Mouse (Mus musculus) midbrain, embryonic 12.5 days (tissue): Measurements from ENCODE around the gene Gm20390. TPM values are rescaled to one million over a fixed set of nuclear protein-coding genes. Genes with fewer than 3 reads are reported as not detected.
A peak's percentile ranks its signal among the peaks of the same experiment; 100 is the strongest.

Experiments used
- ATAC-seq: fragments of 200-750 bp; cut with Nextera tagmentation; 2 replicates; pipeline ENCODE4 v1.8.0; 2017; ENCODE audit warnings: low read depth, moderate TSS enrichment, moderate library complexity; ENCODE audit not compliant: low FRiP score
- H3K27ac ChIP-seq: fragments of 300-500 bp; sonication (generic); replicated peaks from 2 replicates; pipeline ENCODE4 v1.5.1; 2016; ENCODE audit warnings: mild to moderate bottlenecking
- H3K27me3 ChIP-seq: fragments of 300-500 bp; sonication (generic); 2 replicates; pipeline ENCODE4 v1.6.1; 2016; ENCODE audit warnings: mild to moderate bottlenecking
- H3K36me3 ChIP-seq: fragments of 300-500 bp; sonication (generic); 2 replicates; pipeline ENCODE4 v1.6.1; 2016
- H3K4me1 ChIP-seq: fragments of 300-500 bp; sonication (generic); 2 replicates; pipeline ENCODE4 v1.6.1; 2016
- H3K4me2 ChIP-seq: fragments of 300-500 bp; sonication (generic); replicated peaks from 2 replicates; pipeline ENCODE4 v1.6.1; 2016; ENCODE audit warnings: mild to moderate bottlenecking, moderate library complexity
- H3K4me3 ChIP-seq: fragments of 300-500 bp; sonication (generic); 2 replicates; pipeline ENCODE4 v1.5.1; 2016; ENCODE audit warnings: mild to moderate bottlenecking
- H3K9ac ChIP-seq: fragments of 300-500 bp; sonication (generic); replicated peaks from 2 replicates; pipeline ENCODE4 v1.6.1; 2016; ENCODE audit warnings: mild to moderate bottlenecking, moderate library complexity
- H3K9me3 ChIP-seq: fragments of 300-500 bp; sonication (generic); 2 replicates; pipeline ENCODE4 v1.6.1; 2016; ENCODE audit warnings: mild to moderate bottlenecking
- WGBS: fragments of 180-500 bp; shearing (Covaris S2); methylation state at CpG from one replicate; pipeline ENCODE4 v1.1.7; 2016; 5-methylcytosine and 5-hydroxymethylcytosine counted together
- polyA plus RNA-seq: library from polyadenylated mRNA; unstranded; fragments of >200 nt; fragmentation: Nextera tagmentation; extraction: Ambion mirVana; gene quantifications from 2 replicates; pipeline ENCODE4 v1.2.1, GENCODE M21; 2016

Gene Gm20390
- polyA plus RNA-seq, result 340 and 352 TPM in 2 replicates

DNA sequence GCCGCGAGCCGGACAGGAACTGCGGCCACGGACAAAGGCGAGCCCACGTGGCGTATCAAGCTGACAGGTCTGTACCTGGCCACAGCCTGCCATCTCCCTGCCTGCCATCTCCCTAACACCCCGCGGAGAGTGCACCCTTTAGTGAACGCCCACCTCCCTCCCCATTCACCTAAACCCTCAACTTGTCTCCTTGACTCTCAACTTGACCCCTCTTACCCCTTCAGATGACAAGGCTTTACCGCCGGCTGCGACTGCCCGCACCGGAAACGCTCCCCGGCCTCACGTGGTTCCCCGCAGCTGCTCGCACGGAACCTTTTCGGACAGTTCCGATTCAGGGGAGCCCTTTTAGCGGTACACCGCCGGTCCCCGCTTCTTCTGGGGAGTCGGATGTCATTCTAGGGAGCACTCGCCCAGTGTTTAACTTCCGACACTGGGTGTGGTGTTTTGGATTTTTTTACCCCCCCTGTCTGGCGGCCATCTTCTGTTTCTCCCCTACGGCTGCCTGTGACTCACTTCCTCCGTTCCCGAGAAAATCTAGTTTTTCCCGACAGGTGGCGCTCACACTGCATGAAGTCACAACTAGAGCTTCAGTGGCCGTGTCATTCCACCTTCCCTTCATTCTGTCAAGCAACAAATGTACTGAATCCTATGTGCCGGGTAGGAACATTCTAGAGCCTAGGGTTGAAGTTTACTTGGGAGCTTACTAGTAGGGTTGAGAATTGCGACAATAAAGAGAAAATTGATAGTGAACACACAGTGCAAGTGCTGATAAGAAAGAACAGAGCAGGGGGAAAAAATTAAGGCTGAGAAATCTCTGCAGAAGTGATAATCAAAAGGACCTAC is at the start of gene Gm20390, which contains the start of gene Nme1:
Gene Gm20390 (minus strand): TSS at position 289 of the 843 bp plus-strand sequence.
Gene Nme1 (minus strand): TSS at position 517 of the 843 bp plus-strand sequence.
- ATAC-seq, result peak; percentile 96
- peaks cover 15% of the 10 kb centered on the region for H3K4me1 ChIP-seq
- WGBS, result under 1% methylated on average over 40 of the region's 40 CpGs
- peak within 1 kb of the TSS; percentile 84 for H3K4me2 ChIP-seq
- H3K36me3 ChIP-seq, result peaks cover 26% of the 10 kb centered on the region
- H3K27ac ChIP-seq, result peak within 1 kb of the TSS; percentile 72
- peak within 1 kb of the TSS; percentile 69 for H3K9ac ChIP-seq
- no peaks in the 10 kb centered on the region for H3K9me3 ChIP-seq
- H3K4me3 ChIP-seq, result peak within 1 kb of the TSS; percentile 70
- H3K27me3 ChIP-seq, result no peaks in the 10 kb centered on the region

DNA sequence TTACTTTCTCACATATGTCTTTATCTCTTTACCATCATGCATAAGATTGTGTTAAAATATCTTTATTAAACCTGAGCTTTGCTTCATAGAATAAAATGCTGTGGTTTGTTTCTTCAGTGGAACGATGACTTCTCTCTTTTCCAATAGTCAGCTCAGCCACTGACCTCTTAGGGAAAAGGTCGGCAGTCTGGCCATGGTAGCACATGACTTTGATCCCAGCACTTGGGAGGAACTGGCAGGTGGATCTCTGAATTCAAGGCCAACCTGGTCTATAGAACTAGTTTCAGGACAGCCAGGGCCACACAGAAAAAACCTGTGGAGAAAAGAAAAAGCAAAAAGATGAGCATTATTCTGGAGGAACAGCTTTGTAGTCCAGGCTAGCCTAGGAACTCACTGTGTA is 35.3 kb upstream of the Gm20390 start:
- Histone ChIP-seq H3K36me3 (no peaks in the 10 kb centered on the region), H3K4me2 (no peak overlapping the region), H3K9me3 (no peaks in the 10 kb centered on the region), H3K27me3 (no peaks in the 10 kb centered on the region), H3K9ac (no peak overlapping the region), H3K27ac (no peak overlapping the region), H3K4me3 (no peak overlapping the region), H3K4me1 (peaks cover 4% of the 10 kb centered on the region)
- ATAC-seq, result no peak
- 92% methylated on average over 2 of the region's 2 CpGs for WGBS

DNA sequence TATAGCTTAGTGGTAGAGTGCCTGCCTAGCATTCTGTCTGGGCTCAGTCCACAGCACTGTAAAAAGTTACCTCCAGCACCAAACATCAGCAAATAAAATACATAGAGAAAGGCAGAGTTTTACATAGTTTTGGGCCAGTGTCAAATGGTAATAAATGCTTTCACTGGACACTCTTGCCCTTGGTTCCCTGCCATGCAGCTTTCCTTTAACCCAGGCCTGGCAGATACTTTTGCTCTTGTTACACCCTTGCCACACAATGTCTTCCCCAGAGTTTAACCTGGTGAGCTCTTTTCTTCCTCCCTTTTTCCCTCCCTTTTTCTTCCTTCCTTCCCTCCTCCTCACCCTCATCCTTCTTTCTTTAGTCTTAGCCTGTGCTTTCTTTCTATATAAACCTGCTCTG is 31.2 kb upstream of the Gm20390 start:
- H3K9me3 ChIP-seq, result no peaks in the 10 kb centered on the region
- H3K4me2 ChIP-seq, result no peak overlapping the region
- H3K4me3 ChIP-seq, result no peak overlapping the region
- no peak overlapping the region for H3K9ac ChIP-seq
- peaks cover 29% of the 10 kb centered on the region for H3K4me1 ChIP-seq
- no peaks in the 10 kb centered on the region for H3K36me3 ChIP-seq
- H3K27me3 ChIP-seq, result no peaks in the 10 kb centered on the region
- no peak for ATAC-seq
- no peak overlapping the region for H3K27ac ChIP-seq

DNA sequence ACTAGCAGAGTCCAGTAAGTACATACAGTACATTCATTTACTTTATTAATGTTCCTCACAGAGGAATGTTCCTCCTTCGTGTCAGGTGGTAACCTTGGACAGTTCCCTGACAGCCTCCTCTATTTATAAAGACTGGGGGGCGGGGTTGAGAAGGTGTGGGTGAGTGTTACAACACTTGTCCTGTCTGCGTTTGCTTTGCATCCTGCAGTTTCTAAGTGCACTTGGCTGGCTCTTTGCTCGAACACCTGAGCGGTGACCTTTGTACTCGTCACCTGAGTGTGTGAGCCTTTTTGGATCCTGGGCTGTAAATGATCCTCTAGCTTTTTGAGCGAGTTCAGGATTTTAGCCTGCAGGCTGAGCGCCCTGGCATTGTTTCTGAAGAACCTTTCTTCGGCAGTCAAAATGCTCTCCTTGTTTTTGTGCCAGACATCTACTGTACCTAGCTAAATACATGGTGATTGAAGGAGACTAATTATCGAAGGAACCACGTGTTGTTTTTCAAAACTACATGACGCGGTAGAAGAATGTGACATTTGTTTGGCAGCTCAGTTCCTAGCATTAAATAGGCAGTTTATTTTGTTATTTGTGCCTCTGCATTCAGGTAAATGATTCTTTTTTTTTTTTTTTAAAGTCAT is 29.2 kb upstream of the Gm20390 start:
- no peak for ATAC-seq
- Histone ChIP-seq H3K27me3 (no peaks in the 10 kb centered on the region), H3K4me2 (peak overlapping the region; percentile 97), H3K27ac (no peak overlapping the region), H3K9me3 (no peaks in the 10 kb centered on the region), H3K4me3 (peak overlapping the region; percentile 93), H3K9ac (peak overlapping the region; percentile 92), H3K36me3 (no peaks in the 10 kb centered on the region), H3K4me1 (peaks cover 29% of the 10 kb centered on the region)
- 40% methylated on average over 13 of the region's 13 CpGs for WGBS

DNA sequence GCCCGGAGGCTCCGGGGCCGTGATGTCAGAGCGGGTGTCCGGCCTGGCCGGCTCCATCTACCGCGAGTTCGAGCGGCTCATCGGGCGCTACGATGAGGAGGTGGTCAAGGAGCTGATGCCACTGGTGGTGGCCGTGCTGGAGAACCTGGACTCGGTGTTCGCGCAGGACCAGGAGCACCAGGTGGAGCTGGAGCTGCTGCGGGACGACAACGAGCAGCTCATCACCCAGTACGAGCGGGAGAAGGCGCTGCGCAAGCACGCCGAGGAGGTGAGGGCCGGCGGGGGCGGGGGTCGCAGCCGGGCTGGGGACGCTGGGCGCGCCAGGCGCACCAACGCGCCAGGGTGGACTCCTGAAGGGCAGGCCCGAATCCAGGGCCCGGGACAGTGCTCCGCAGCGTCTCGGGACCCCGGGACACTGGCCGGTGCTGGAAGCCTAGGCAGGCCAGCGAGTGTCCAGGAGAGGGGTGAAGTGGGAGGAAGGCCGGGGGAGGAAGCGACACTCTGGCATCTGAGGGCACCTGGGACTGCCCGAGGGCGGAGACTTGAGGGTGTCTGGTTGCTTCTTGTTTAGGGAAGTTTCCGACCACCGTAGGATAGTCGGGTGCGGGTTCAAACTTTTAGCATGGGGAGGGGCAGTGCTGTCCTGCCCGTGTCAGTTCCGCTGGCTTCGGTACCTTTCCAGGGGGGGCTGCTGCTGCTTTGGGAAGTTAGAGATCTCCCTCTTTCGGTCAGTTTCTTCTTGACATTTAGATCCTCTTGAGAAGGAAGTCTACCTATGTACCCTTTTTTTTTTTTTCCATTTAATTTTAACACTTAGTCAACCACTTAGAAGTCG is 28.4 kb upstream of the Gm20390 start:
- Histone ChIP-seq H3K36me3 (no peaks in the 10 kb centered on the region), H3K9ac (peak overlapping the region; percentile 92), H3K9me3 (no peaks in the 10 kb centered on the region), H3K27ac (peak overlapping the region; percentile 94), H3K4me2 (peak overlapping the region; percentile 97), H3K4me3 (peak overlapping the region; percentile 93), H3K4me1 (peaks cover 29% of the 10 kb centered on the region), H3K27me3 (no peaks in the 10 kb centered on the region)
- under 1% methylated on average over 58 of the region's 58 CpGs for WGBS
- ATAC-seq, result no peak; the same call in 1 of the 2 replicates

DNA sequence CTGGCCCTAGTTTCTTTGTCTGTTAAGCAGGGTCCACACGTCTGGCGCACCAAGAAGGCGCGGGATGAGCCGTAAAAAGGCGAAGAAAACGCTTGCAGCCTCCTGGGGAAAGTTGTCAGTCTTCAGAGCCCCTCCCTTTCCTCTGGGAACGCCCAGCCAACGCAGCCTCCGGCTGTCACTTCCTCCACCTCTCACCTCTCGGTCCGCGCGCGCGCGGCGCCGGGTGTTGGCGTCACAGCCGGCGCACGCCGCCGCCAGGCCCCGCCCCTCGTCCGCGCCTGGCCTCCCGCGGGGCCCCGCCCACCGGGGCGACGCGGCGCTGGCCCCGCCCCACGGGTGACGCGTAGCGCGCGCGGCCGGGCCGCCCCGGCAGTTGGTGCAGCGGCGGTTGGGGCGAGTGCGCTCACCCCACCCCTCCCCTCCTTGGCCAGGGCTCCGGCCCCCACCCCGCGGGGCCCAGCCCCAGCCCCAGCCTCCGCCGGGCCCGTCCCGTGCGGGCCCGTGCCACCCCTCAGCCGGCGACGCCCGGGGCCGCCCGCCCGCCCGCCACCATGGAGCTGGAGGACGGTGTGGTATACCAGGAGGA is 27.7 kb upstream of the Gm20390 start, which contains the start of gene Spag9:
Gene Spag9 (plus strand): TSS at position 372 of the 586 bp plus-strand sequence.
- Histone ChIP-seq H3K36me3 (no peaks in the 10 kb centered on the region), H3K9me3 (no peaks in the 10 kb centered on the region), H3K4me2 (peak within 1 kb of the TSS; percentile 97), H3K4me1 (peaks cover 29% of the 10 kb centered on the region), H3K9ac (peak within 1 kb of the TSS; percentile 92), H3K4me3 (peak within 1 kb of the TSS; percentile 93), H3K27ac (peak within 1 kb of the TSS; percentile 94), H3K27me3 (no peaks in the 10 kb centered on the region)
- ATAC-seq, result peak; percentile 93
- under 1% methylated on average over 51 of the region's 70 CpGs for WGBS

DNA sequence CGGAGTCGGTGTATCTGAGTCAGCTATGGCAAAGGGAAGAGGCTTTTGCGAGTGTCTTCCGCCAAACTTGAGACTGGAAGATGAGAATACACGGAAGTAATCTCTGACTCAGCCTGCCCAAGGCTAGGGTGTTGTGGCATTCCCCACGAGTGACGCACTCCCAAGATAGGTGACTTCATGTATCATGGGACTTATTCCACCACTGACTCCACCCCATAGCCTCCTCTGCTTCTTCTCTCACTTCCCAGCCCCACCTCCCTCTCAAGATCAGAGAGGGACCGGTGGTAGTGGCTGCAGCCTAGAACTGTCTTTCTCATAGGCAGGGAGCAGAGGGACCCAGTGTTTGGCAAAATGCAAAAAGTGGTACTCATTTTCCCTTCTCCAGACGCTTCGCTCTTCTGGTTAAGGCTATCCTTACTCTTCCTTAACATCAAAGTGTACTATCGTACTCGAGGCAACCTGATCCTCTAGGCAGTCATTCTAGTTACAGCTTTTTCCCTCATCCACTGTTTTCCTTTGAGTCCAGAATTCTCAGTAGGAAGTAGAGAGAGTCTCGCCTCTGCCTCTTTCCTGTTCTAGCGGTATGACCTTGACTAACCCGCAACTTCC is 27.1 kb upstream of the Gm20390 start:
- H3K9me3 ChIP-seq, result no peaks in the 10 kb centered on the region
- ATAC-seq, result peak; percentile 11
- H3K36me3 ChIP-seq, result no peaks in the 10 kb centered on the region
- peak overlapping the region; percentile 93 for H3K4me3 ChIP-seq
- H3K27me3 ChIP-seq, result no peaks in the 10 kb centered on the region
- 11% methylated on average over 15 of the region's 15 CpGs for WGBS
- peak overlapping the region; percentile 94 for H3K27ac ChIP-seq
- peaks cover 29% of the 10 kb centered on the region for H3K4me1 ChIP-seq
- H3K4me2 ChIP-seq, result peak overlapping the region; percentile 97
- peak overlapping the region; percentile 56 for H3K9ac ChIP-seq

DNA sequence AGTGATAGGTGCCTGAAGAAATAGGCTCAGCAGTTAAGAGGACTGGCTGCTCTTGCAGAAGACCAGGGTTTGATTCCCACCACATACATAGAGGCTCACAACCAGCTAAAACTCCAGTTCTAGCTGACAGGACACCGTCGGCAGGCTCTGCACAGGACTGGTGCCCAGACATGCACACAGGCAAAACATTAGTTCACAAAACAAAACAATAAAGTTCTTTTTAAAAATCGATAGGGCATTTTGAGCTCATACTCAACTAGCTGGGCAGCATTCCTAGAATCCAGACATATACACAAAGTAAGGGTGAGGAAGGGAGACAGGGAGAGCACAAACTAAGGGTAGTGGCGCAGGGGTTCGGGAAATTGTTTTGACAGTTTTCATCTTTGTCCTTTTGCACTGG is 26.4 kb upstream of the Gm20390 start:
- Histone ChIP-seq H3K27me3 (no peaks in the 10 kb centered on the region), H3K9me3 (no peaks in the 10 kb centered on the region), H3K36me3 (no peaks in the 10 kb centered on the region), H3K4me2 (peak overlapping the region; percentile 97), H3K27ac (no peak overlapping the region; the same call in 1 of the 2 replicates), H3K4me3 (peak overlapping the region; percentile 93; the same call in 1 of the 2 replicates), H3K9ac (0 out of 2 replicates have a peak overlapping the region, but pooled peaks have one; percentile 11), H3K4me1 (peaks cover 29% of the 10 kb centered on the region)
- no peak for ATAC-seq
- WGBS, result 67% methylated on average over 5 of the region's 5 CpGs

DNA sequence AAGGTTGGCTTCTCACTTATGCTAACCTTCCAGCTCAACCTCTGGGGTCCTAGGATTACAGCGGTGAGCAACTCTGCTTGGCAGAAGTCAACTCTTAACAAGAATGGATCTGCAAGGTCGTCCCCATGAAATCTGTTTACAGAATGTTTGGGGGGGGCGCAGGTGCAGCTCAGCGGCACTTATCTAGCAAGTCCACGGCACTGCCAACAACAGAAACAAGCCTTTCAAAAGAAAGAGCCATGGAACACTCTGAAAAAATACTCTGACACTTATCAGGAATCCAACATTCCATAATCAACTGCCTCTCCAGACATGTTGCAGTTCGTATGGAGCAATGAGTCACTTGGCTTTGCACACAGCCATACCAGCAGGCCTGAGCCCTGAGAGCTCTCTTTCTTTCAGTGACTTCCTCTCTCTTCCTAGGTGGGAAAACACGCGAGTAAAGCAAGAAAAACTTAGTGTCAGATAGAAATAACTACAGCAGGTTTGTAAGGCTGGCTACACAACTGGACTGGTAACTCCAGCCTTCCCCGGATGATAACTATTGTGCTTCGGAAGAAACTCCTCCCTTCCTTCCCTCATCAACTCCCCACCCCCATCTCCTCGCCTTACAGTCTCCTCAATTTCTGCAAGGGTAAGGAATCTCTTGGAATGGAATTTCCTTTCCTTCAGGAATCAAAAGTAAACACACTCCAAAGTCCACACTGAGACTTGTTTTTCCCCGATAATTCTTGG is 20.4 kb upstream of the Gm20390 start:
- WGBS, result 76% methylated on average over 12 of the region's 12 CpGs
- no peak overlapping the region for H3K9ac ChIP-seq
- ATAC-seq, result no peak

DNA sequence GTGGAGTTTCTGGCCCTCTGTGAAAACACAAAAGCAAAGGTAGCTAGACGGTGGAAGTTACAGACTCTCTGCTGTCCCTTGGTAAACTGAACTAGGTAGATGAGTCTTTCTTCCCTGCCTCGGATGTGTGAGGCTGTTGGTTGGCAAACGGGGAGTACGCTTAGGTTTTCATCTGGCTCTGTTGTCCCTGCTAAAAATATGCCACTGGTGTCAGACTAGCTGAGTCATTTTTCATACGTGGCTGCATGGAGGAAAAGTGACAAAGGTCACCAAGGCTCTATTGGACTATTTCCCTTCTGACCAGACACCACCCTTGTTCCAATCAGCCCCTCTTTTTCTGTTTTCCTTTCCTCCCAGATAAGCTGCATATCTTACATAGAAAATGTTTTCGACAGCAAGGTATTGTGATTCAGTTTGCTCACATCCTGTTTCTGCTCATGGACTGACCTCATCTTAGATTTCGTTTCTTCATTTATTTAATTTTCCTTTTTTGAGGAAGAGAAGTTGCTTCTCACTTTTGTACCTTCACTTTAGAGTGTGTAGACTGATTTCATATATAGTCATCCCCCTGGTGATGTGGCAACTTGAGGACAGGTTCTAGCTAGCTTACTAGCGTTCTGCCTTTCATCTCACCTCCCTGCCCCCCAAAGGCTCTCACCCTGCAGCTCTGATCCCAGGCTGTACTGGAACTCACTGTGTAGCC is 19.7 kb upstream of the Gm20390 start:
- H3K4me2 ChIP-seq, result no peak overlapping the region
- 77% methylated on average over 8 of the region's 8 CpGs for WGBS
- no peak for ATAC-seq

More for the DNA sequence above, 20.4 kb upstream of the Gm20390 start:
- Histone ChIP-seq H3K4me3 (no peak overlapping the region), H3K4me1 (no peaks in the 10 kb centered on the region), H3K36me3 (no peaks in the 10 kb centered on the region), H3K4me2 (no peak overlapping the region), H3K27me3 (no peaks in the 10 kb centered on the region), H3K27ac (no peak overlapping the region), H3K9me3 (no peaks in the 10 kb centered on the region)

More for the DNA sequence above, 19.7 kb upstream of the Gm20390 start:
- Histone ChIP-seq H3K9ac (no peak overlapping the region), H3K27me3 (peaks cover 3% of the 10 kb centered on the region; the same call in 1 of the 2 replicates), H3K4me3 (no peak overlapping the region), H3K9me3 (no peaks in the 10 kb centered on the region), H3K4me1 (no peaks in the 10 kb centered on the region), H3K36me3 (no peaks in the 10 kb centered on the region), H3K27ac (no peak overlapping the region)
